Mouse (Mus musculus): ENCODE measurements around the gene Prr7. TPM values are rescaled to one million over a fixed set of nuclear protein-coding genes. Genes with fewer than 3 reads are reported as not detected.
A peak's percentile ranks its signal among the peaks of the same experiment; 100 is the strongest.

Prr7 gene
- polyA plus RNA-seq, 1 experiment from 2014 or later: 0.37 TPM

DNA sequence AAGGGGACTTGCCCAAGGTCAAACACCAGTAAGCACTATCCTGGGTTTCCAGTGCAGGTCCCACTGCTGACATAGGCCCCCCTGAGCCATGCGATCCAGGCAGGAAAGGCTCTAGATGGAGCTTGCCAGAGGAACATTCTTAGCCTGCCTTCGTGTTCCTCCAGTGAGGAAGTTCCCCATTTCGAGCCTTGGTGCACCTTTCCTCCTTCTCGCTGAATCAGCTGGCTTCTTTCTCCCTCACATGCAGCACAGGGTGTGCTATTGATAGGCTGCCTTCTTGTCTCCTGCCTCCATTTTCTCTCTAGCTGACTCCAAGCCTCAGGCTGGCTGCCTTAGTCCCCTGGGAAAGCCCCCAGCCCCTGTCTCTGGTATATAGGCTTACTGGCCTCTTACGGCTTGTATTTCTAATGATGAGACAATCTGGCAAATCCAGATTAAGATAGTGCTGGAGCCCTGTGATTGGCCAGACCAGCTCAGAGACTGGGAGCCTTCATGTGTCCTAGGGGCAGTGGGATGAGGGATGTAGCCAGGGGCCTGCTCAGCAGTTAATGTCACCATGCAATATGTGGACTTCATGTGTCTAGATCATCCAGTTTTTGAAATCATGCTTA, 1.9 kb downstream of the Prr7 start:
- Histone ChIP-seq H3K4me1 (ENCODE audit: insufficient read depth, low read length) (peaks cover 20% of the 10 kb centered on the region), H3K36me3 (ENCODE audit: insufficient read depth, low read length) (0 out of 2 replicates have a peak, but pooled peaks cover 2% of the 10 kb centered on the region), H3K4me3 (ENCODE audit: low read length) (no peak overlapping the region), H3K4me2 (replicated peaks; ENCODE audit: low read depth, low read length) (no peak overlapping the region), H3K27ac (ENCODE audit: low read length) (no peak overlapping the region), H3K9me3 (ENCODE audit: low read length) (no peaks in the 10 kb centered on the region), H3K27me3 (ENCODE audit: insufficient read depth, low read length) (no peaks in the 10 kb centered on the region), H3K9ac (replicated peaks; ENCODE audit: low read length) (no peak overlapping the region)
- 80% methylated on average over 5 of the region's 5 CpGs for WGBS
- no peak for ATAC-seq (ENCODE audit: low FRiP score, low TSS enrichment)

DNA sequence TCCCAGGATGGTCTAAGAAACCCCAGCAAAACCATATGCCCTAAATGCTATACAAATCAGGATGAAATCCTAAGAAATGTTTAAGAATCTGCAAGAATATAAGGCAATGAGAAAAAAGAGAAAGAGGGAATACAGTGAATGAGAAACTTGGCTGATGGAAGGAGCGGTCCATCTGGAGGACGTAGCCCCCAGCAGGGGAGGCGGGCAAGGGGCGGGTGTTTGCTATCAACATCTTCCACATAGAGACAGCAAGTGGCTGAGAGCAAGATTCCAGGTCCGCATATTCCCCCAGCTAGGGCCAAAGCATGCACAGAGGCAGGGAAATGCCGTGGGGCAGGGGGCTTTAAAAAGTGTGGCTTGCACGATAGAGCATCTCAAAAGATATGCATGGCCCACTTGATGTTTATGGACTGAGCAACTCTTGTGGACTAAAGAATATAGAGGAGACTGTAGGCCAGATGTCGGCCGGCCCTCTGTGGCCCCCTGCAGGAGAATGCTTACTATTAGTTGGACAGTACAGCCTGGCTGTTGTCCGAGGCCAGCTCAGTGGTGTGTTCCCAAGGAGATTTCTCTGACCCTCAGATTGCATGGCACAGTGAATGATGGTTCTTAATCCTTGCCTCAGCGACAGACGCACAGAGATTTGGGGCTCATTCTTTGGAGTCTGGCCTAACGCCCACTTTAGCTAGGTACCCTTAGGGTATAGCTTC, 4.9 kb downstream of the Prr7 start:
- H3K9ac ChIP-seq (replicated peaks; ENCODE audit: low read length): no peak overlapping the region
- WGBS: 50% methylated on average over 13 of the region's 13 CpGs
- no peak overlapping the region for H3K27ac ChIP-seq (ENCODE audit: low read length)
- peaks cover 1% of the 10 kb centered on the region; the same call in 1 of the 2 replicates for H3K36me3 ChIP-seq (ENCODE audit: insufficient read depth, low read length)
- ATAC-seq (ENCODE audit: low FRiP score, low TSS enrichment): no peak
- no peak overlapping the region for H3K4me3 ChIP-seq (ENCODE audit: low read length)
- peaks cover 36% of the 10 kb centered on the region for H3K4me1 ChIP-seq (ENCODE audit: insufficient read depth, low read length)
- H3K27me3 ChIP-seq (ENCODE audit: insufficient read depth, low read length): no peaks in the 10 kb centered on the region
- no peak overlapping the region for H3K4me2 ChIP-seq (replicated peaks; ENCODE audit: low read depth, low read length)
- no peaks in the 10 kb centered on the region for H3K9me3 ChIP-seq (ENCODE audit: low read length)

DNA sequence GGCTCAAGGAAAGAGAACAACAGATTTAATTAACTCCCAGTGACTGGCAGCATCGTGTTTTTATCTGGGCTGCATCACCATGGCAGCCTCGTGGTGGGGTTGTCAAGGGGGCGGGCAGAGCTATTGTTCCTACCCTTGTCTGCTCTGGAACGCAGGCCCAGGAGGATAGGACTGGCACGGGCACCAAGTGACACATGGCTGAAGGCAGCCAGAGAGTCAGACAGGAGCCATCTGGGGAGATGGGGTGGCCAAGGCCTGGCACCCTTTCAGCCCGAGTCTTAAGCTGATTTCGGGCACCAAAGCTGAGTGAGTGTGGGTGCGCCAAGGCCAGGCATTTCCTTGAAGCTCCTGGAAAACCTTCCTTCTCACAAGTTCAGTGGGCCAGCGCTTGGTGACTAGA, 6.3 kb downstream of the Prr7 start:
- H3K9me3 ChIP-seq (ENCODE audit: low read length): no peaks in the 10 kb centered on the region
- H3K4me3 ChIP-seq (ENCODE audit: low read length): no peak overlapping the region
- H3K27me3 ChIP-seq (ENCODE audit: insufficient read depth, low read length): no peaks in the 10 kb centered on the region
- peaks cover 25% of the 10 kb centered on the region for H3K4me1 ChIP-seq (ENCODE audit: insufficient read depth, low read length)
- H3K36me3 ChIP-seq (ENCODE audit: insufficient read depth, low read length): peaks cover 14% of the 10 kb centered on the region; the same call in 1 of the 2 replicates
- no peak overlapping the region for H3K9ac ChIP-seq (replicated peaks; ENCODE audit: low read length)
- no peak for ATAC-seq (ENCODE audit: low FRiP score, low TSS enrichment)
- no peak overlapping the region for H3K4me2 ChIP-seq (replicated peaks; ENCODE audit: low read depth, low read length)
- H3K27ac ChIP-seq (ENCODE audit: low read length): no peak overlapping the region
- 77% methylated on average over 9 of the region's 9 CpGs for WGBS

DNA sequence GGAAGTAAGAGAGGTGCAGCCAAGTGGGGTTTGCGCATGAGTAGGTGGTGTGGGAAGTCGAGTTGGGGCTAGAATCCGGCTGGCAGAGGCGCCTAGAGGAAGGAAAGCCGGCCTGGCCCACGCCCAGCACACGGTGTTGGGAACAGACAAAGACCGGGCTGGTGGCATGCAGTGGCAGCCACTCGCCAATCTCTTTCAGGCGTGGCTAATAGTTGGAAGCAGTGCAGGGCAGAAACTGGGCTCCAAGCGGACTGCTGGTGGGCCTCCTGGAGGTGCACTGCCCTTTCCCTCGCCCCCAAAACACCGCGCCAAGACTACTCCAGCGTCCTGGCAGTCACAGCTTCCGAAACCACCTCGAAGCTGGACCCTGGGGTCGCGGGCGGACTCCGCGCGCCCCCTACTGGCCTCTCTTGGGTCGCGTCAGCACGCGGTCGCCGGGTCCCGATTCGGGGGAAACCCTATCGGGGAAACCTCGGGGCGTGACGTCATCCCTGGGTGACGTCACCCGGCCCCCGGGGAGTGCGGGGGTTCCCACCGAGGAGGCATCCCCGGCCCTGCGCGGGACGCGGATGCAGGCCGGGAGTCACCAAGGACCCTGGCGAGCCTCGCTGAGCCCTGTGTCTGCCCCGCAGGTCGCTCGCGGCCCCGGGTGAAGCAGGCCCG, 7.2 kb downstream of the Prr7 start:
- H3K9me3 ChIP-seq (ENCODE audit: low read length): no peaks in the 10 kb centered on the region
- H3K4me3 ChIP-seq (ENCODE audit: low read length): peak overlapping the region; percentile 63
- peak; percentile 69 for ATAC-seq (ENCODE audit: low FRiP score, low TSS enrichment)
- 1% methylated on average over 53 of the region's 54 CpGs for WGBS
- peaks cover 25% of the 10 kb centered on the region for H3K4me1 ChIP-seq (ENCODE audit: insufficient read depth, low read length)
- H3K27ac ChIP-seq (ENCODE audit: low read length): peak overlapping the region; percentile 44; the same call in 1 of the 2 replicates
- peaks cover 23% of the 10 kb centered on the region for H3K36me3 ChIP-seq (ENCODE audit: insufficient read depth, low read length)
- H3K27me3 ChIP-seq (ENCODE audit: insufficient read depth, low read length): no peaks in the 10 kb centered on the region
- H3K9ac ChIP-seq (replicated peaks; ENCODE audit: low read length): peak overlapping the region; percentile 78
- peak overlapping the region; percentile 100 for H3K4me2 ChIP-seq (replicated peaks; ENCODE audit: low read depth, low read length)

DNA sequence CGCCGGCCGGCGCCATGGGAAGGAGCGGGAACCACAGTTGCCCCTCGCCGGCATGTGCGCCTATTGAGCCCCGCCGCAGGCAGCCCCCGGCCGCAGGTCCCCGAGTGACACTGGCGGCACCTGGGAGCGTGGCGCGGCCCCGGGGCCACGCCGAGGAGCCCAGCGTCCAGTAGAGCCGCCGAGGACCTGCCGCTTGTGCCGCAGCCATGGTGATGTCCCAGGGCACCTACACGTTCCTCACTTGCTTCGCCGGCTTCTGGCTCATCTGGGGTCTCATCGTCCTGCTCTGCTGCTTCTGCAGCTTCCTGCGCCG, 7.7 kb downstream of the Prr7 start:
- peak overlapping the region; percentile 63 for H3K4me3 ChIP-seq (ENCODE audit: low read length)
- peak; percentile 39; the same call in 1 of the 2 replicates for ATAC-seq (ENCODE audit: low FRiP score, low TSS enrichment)
- under 1% methylated on average over 28 of the region's 31 CpGs for WGBS
- H3K27ac ChIP-seq (ENCODE audit: low read length): peak overlapping the region; percentile 44; the same call in 1 of the 2 replicates
- H3K36me3 ChIP-seq (ENCODE audit: insufficient read depth, low read length): peaks cover 28% of the 10 kb centered on the region
- H3K4me2 ChIP-seq (replicated peaks; ENCODE audit: low read depth, low read length): peak overlapping the region; percentile 100
- H3K9ac ChIP-seq (replicated peaks; ENCODE audit: low read length): peak overlapping the region; percentile 78
- peaks cover 25% of the 10 kb centered on the region for H3K4me1 ChIP-seq (ENCODE audit: insufficient read depth, low read length)
- no peaks in the 10 kb centered on the region for H3K27me3 ChIP-seq (ENCODE audit: insufficient read depth, low read length)
- no peaks in the 10 kb centered on the region for H3K9me3 ChIP-seq (ENCODE audit: low read length)

DNA sequence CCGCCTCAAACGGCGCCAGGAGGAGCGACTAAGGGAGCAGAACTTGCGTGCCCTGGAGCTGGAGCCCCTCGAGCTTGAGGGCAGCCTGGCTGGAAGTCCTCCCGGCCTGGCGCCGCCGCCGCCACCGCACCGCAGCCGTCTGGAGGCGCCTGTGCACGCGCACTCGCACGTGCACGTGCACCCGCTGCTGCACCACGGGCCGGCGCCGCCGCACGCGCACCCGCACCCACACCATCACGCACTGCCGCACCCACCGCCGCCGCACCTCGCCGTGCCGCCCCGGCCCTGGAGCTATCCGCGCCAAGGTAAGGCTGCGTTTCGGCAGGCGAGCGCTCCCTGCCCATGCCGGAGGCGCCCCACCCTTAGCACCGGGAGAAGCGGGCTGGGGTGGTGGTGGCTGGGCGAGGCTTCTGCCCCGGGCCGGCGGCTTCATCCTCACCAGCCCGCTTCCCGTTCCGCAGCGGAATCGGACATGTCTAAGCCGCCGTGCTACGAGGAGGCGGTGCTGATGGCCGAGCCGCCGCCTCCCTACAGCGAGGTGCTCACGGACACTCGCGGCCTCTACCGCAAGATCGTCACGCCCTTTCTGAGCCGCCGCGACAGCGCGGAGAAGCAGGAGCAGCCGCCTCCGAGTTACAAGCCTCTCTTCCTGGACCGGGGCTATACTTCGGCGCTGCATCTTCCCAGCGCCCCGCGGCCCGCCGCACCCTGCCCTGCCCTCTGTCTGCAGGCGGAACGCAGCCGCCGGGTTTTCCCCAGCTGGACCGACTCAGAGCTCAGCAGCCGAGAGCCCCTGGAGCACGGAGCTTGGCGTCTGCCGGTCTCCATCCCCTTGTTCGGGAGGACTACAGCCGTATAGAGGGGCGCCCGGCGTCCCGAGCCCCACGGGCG, 8.3 kb downstream of the Prr7 start:
- WGBS: under 1% methylated on average over 98 of the region's 103 CpGs
- H3K4me1 ChIP-seq (ENCODE audit: insufficient read depth, low read length): peaks cover 25% of the 10 kb centered on the region
- H3K9me3 ChIP-seq (ENCODE audit: low read length): no peaks in the 10 kb centered on the region
- H3K9ac ChIP-seq (replicated peaks; ENCODE audit: low read length): peak overlapping the region; percentile 78
- H3K36me3 ChIP-seq (ENCODE audit: insufficient read depth, low read length): peaks cover 34% of the 10 kb centered on the region
- peak overlapping the region; percentile 100 for H3K4me2 ChIP-seq (replicated peaks; ENCODE audit: low read depth, low read length)
- no peaks in the 10 kb centered on the region for H3K27me3 ChIP-seq (ENCODE audit: insufficient read depth, low read length)
- peak overlapping the region; percentile 44 for H3K27ac ChIP-seq (ENCODE audit: low read length)
- H3K4me3 ChIP-seq (ENCODE audit: low read length): peak overlapping the region; percentile 63
- peak; percentile 63 for ATAC-seq (ENCODE audit: low FRiP score, low TSS enrichment)

DNA sequence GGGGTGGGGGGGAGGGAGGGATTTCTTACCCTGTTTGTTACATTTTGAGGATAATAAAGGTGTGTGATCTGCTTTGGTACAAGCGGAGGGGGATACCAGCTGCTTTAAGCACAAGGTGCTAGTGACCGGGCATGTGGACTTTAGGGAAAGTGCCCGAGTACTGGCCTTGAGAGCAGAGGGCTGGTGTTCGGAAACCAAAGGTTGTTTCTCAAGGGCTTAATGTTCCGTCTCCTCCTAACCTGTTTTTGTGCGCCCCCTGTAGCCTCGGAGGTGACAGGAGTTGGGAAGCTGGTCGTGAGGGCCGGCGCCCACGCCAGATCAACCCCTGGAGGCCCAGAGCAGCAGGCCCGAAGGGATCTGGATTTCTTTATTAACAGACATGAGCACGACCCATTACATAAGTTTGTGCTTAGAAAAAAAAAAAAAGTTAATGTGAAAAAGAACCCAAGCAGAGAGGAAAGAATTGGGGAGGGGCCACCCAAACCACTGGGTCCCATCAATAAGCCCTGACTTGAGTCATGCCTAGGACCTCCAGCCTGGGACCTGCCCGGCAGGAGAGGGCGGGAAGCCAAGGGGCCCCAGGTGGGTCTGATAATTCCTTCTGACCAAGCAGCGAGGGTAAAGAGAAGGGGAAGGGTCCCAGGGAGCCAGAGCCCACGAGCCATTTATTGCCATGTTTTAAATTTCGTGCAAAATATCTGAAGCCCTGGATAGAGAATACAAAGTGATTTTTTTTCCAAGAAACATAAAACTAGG, 9.2 kb downstream of the Prr7 start:
- Histone ChIP-seq H3K4me1 (ENCODE audit: insufficient read depth, low read length) (peaks cover 25% of the 10 kb centered on the region), H3K9ac (replicated peaks; ENCODE audit: low read length) (peak overlapping the region; percentile 78), H3K27me3 (ENCODE audit: insufficient read depth, low read length) (no peaks in the 10 kb centered on the region), H3K9me3 (ENCODE audit: low read length) (no peaks in the 10 kb centered on the region), H3K36me3 (ENCODE audit: insufficient read depth, low read length) (peaks cover 42% of the 10 kb centered on the region), H3K4me2 (replicated peaks; ENCODE audit: low read depth, low read length) (peak overlapping the region; percentile 100), H3K27ac (ENCODE audit: low read length) (peak overlapping the region; percentile 3; the same call in 1 of the 2 replicates), H3K4me3 (ENCODE audit: low read length) (peak overlapping the region; percentile 63)
- 22% methylated on average over 18 of the region's 18 CpGs for WGBS
- ATAC-seq (ENCODE audit: low FRiP score, low TSS enrichment): no peak

GRCm38 (mm10) chr13:55473961-55474360, 9.9 kb downstream of the Prr7 start:
- no peak overlapping the region for H3K27ac ChIP-seq (ENCODE audit: low read length)
- H3K9me3 ChIP-seq (ENCODE audit: low read length): no peaks in the 10 kb centered on the region
- 74% methylated on average over 11 of the region's 11 CpGs for WGBS
- H3K27me3 ChIP-seq (ENCODE audit: insufficient read depth, low read length): no peaks in the 10 kb centered on the region
- peaks cover 46% of the 10 kb centered on the region for H3K36me3 ChIP-seq (ENCODE audit: insufficient read depth, low read length)
- H3K4me2 ChIP-seq (replicated peaks; ENCODE audit: low read depth, low read length): no peak overlapping the region
- H3K9ac ChIP-seq (replicated peaks; ENCODE audit: low read length): no peak overlapping the region
- peaks cover 25% of the 10 kb centered on the region for H3K4me1 ChIP-seq (ENCODE audit: insufficient read depth, low read length)
- ATAC-seq (ENCODE audit: low FRiP score, low TSS enrichment): no peak
- H3K4me3 ChIP-seq (ENCODE audit: low read length): no peak overlapping the region

DNA sequence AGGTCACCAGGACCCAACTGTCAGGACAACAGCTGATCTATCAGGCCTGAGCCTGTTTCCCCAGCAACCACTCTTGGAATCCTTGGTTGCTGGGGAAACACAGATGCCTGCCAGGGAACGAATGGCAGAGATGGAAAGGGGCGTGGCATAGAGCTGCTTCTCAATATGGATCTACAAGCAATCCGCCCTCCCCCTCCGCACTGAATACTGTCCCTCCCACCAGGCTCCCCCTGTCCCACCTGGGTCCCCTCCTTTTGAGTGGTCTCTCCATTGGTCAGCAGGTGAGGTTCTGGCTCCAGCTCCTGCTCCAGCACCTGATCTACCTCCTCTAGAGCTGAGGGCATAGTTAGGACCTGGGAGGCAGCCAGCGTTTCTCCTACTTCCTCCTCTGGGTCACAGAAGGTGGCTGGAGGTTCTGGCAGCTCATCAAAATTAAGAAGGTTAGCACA, 10.6 kb downstream of the Prr7 start:
- ATAC-seq (ENCODE audit: low FRiP score, low TSS enrichment): no peak

More for the DNA sequence above, 10.6 kb downstream of the Prr7 start:
- no peak overlapping the region for H3K4me3 ChIP-seq (ENCODE audit: low read length)
- no peak overlapping the region for H3K27ac ChIP-seq (ENCODE audit: low read length)
- H3K36me3 ChIP-seq (ENCODE audit: insufficient read depth, low read length): peaks cover 53% of the 10 kb centered on the region
- 71% methylated on average over 5 of the region's 5 CpGs for WGBS
- H3K4me1 ChIP-seq (ENCODE audit: insufficient read depth, low read length): peaks cover 25% of the 10 kb centered on the region
- H3K4me2 ChIP-seq (replicated peaks; ENCODE audit: low read depth, low read length): no peak overlapping the region
- H3K27me3 ChIP-seq (ENCODE audit: insufficient read depth, low read length): no peaks in the 10 kb centered on the region
- no peaks in the 10 kb centered on the region for H3K9me3 ChIP-seq (ENCODE audit: low read length)
- H3K9ac ChIP-seq (replicated peaks; ENCODE audit: low read length): no peak overlapping the region

Measured in kidney, embryonic 16.5 days (tissue).